Mouse (Mus musculus): ENCODE results near the gene Pid1. TPM values are rescaled to one million over a fixed set of nuclear protein-coding genes. Genes with fewer than 3 reads are reported as not detected.

Gene Pid1
- 8.9 and 9.7 TPM in 2 replicates for polyA plus RNA-seq (2015; fragmentation: Nextera tagmentation; extraction: Ambion mirVana)

- H3K4me3 ChIP-seq (ENCODE audit: low read length) = no peak within 1 kb of the TSS
- no peak within 1 kb of the TSS for H3K27ac ChIP-seq (ENCODE audit: low read length)
- no peak within 1 kb of the TSS for H3K4me2 ChIP-seq (ENCODE audit: low read depth, low read length)
- H3K9ac ChIP-seq (ENCODE audit: low read length) = no peak within 1 kb of the TSS
- no peak for ATAC-seq (replicated peaks; ENCODE audit: extremely low read depth, insufficient read depth, low FRiP score)
- H3K27me3 ChIP-seq (ENCODE audit: control insufficient read depth, insufficient read depth, low read length) = no peaks in the 10 kb centered on the region
- WGBS = 87% methylated on average over 8 of the region's 8 CpGs
- H3K36me3 ChIP-seq (ENCODE audit: control insufficient read depth, insufficient read depth) = no peaks in the 10 kb centered on the region
- no peaks in the 10 kb centered on the region for H3K4me1 ChIP-seq (ENCODE audit: control insufficient read depth, insufficient read depth, low read length)
- H3K9me3 ChIP-seq (replicated peaks; ENCODE audit: control insufficient read depth, low read length) = no peaks in the 10 kb centered on the region
These were observed at the start of gene Pid1 for GRCm38 (mm10) chr1:84363967-84364366. Pid1 (minus strand) TSS chr1:84364180.

- H3K9ac ChIP-seq (ENCODE audit: low read length) = no peak overlapping the region
- no peaks in the 10 kb centered on the region for H3K9me3 ChIP-seq (replicated peaks; ENCODE audit: control insufficient read depth, low read length)
- no peaks in the 10 kb centered on the region for H3K27me3 ChIP-seq (ENCODE audit: control insufficient read depth, insufficient read depth, low read length)
- H3K4me1 ChIP-seq (ENCODE audit: control insufficient read depth, insufficient read depth, low read length) = peaks cover 3% of the 10 kb centered on the region; the same call in 1 of the 2 replicates
- H3K36me3 ChIP-seq (ENCODE audit: control insufficient read depth, insufficient read depth) = no peaks in the 10 kb centered on the region
- H3K27ac ChIP-seq (ENCODE audit: low read length) = no peak overlapping the region
- no peak for ATAC-seq (replicated peaks; ENCODE audit: extremely low read depth, insufficient read depth, low FRiP score)
- H3K4me3 ChIP-seq (ENCODE audit: low read length) = no peak overlapping the region
- no peak overlapping the region for H3K4me2 ChIP-seq (ENCODE audit: low read depth, low read length)
- WGBS = 61% methylated on average over 2 of the region's 2 CpGs
These were observed 45.5 kb upstream of the Pid1 start for GRCm38 (mm10) chr1:84409514-84409913.

GRCm38 (mm10) chr1:84408873-84409272 lies 44.9 kb upstream of the Pid1 start:
- no peak for ATAC-seq (replicated peaks; ENCODE audit: extremely low read depth, insufficient read depth, low FRiP score)
- WGBS = 74% methylated on average over 2 of the region's 2 CpGs

GRCm38 (mm10) chr1:84406891-84407290 lies 42.9 kb upstream of the Pid1 start:
- Histone ChIP-seq H3K36me3 (ENCODE audit: control insufficient read depth, insufficient read depth) (no peaks in the 10 kb centered on the region), H3K27me3 (ENCODE audit: control insufficient read depth, insufficient read depth, low read length) (no peaks in the 10 kb centered on the region), H3K4me3 (ENCODE audit: low read length) (no peak overlapping the region), H3K27ac (ENCODE audit: low read length) (no peak overlapping the region), H3K9ac (ENCODE audit: low read length) (no peak overlapping the region), H3K9me3 (replicated peaks; ENCODE audit: control insufficient read depth, low read length) (no peaks in the 10 kb centered on the region), H3K4me1 (ENCODE audit: control insufficient read depth, insufficient read depth, low read length) (peaks cover 3% of the 10 kb centered on the region; the same call in 1 of the 2 replicates), H3K4me2 (ENCODE audit: low read depth, low read length) (no peak overlapping the region)
- WGBS = 65% methylated on average over 4 of the region's 4 CpGs
- no peak for ATAC-seq (replicated peaks; ENCODE audit: extremely low read depth, insufficient read depth, low FRiP score)

More at GRCm38 (mm10) chr1:84408873-84409272, 44.9 kb upstream of the Pid1 start:
- H3K27me3 ChIP-seq (ENCODE audit: control insufficient read depth, insufficient read depth, low read length) = no peaks in the 10 kb centered on the region
- no peaks in the 10 kb centered on the region for H3K9me3 ChIP-seq (replicated peaks; ENCODE audit: control insufficient read depth, low read length)
- H3K4me2 ChIP-seq (ENCODE audit: low read depth, low read length) = no peak overlapping the region
- H3K4me1 ChIP-seq (ENCODE audit: control insufficient read depth, insufficient read depth, low read length) = peaks cover 3% of the 10 kb centered on the region; the same call in 1 of the 2 replicates
- no peak overlapping the region for H3K27ac ChIP-seq (ENCODE audit: low read length)
- H3K9ac ChIP-seq (ENCODE audit: low read length) = no peak overlapping the region
- no peaks in the 10 kb centered on the region for H3K36me3 ChIP-seq (ENCODE audit: control insufficient read depth, insufficient read depth)
- no peak overlapping the region for H3K4me3 ChIP-seq (ENCODE audit: low read length)

GRCm38 (mm10) chr1:84405551-84406290 lies 41.7 kb upstream of the Pid1 start:
- H3K4me3 ChIP-seq (ENCODE audit: low read length) = no peak overlapping the region
- peaks cover 3% of the 10 kb centered on the region; the same call in 1 of the 2 replicates for H3K4me1 ChIP-seq (ENCODE audit: control insufficient read depth, insufficient read depth, low read length)
- no peaks in the 10 kb centered on the region for H3K27me3 ChIP-seq (ENCODE audit: control insufficient read depth, insufficient read depth, low read length)
- no peak for ATAC-seq (replicated peaks; ENCODE audit: extremely low read depth, insufficient read depth, low FRiP score)
- no peaks in the 10 kb centered on the region for H3K9me3 ChIP-seq (replicated peaks; ENCODE audit: control insufficient read depth, low read length)
- H3K27ac ChIP-seq (ENCODE audit: low read length) = no peak overlapping the region
- H3K36me3 ChIP-seq (ENCODE audit: control insufficient read depth, insufficient read depth) = no peaks in the 10 kb centered on the region
- H3K9ac ChIP-seq (ENCODE audit: low read length) = no peak overlapping the region
- 79% methylated on average over 5 of the region's 5 CpGs for WGBS
- H3K4me2 ChIP-seq (ENCODE audit: low read depth, low read length) = no peak overlapping the region

GRCm38 (mm10) chr1:84404880-84405279 lies 40.9 kb upstream of the Pid1 start:
- no peaks in the 10 kb centered on the region for H3K36me3 ChIP-seq (ENCODE audit: control insufficient read depth, insufficient read depth)
- peak; percentile 41; the same call in 1 of the 2 replicates for ATAC-seq (replicated peaks; ENCODE audit: extremely low read depth, insufficient read depth, low FRiP score)
- H3K27me3 ChIP-seq (ENCODE audit: control insufficient read depth, insufficient read depth, low read length) = no peaks in the 10 kb centered on the region

GRCm38 (mm10) chr1:84402154-84402553 lies 38.2 kb upstream of the Pid1 start:
- no peak overlapping the region for H3K4me2 ChIP-seq (ENCODE audit: low read depth, low read length)
- peaks cover 3% of the 10 kb centered on the region; the same call in 1 of the 2 replicates for H3K4me1 ChIP-seq (ENCODE audit: control insufficient read depth, insufficient read depth, low read length)
- H3K27ac ChIP-seq (ENCODE audit: low read length) = no peak overlapping the region
- no peaks in the 10 kb centered on the region for H3K9me3 ChIP-seq (replicated peaks; ENCODE audit: control insufficient read depth, low read length)
- H3K36me3 ChIP-seq (ENCODE audit: control insufficient read depth, insufficient read depth) = no peaks in the 10 kb centered on the region
- 56% methylated on average over 1 of the region's 1 CpGs for WGBS
- no peak for ATAC-seq (replicated peaks; ENCODE audit: extremely low read depth, insufficient read depth, low FRiP score)
- no peak overlapping the region for H3K9ac ChIP-seq (ENCODE audit: low read length)
- H3K27me3 ChIP-seq (ENCODE audit: control insufficient read depth, insufficient read depth, low read length) = no peaks in the 10 kb centered on the region
- no peak overlapping the region for H3K4me3 ChIP-seq (ENCODE audit: low read length)

More at GRCm38 (mm10) chr1:84404880-84405279, 40.9 kb upstream of the Pid1 start:
- 28% methylated on average over 12 of the region's 12 CpGs for WGBS
- peaks cover 3% of the 10 kb centered on the region; the same call in 1 of the 2 replicates for H3K4me1 ChIP-seq (ENCODE audit: control insufficient read depth, insufficient read depth, low read length)
- H3K27ac ChIP-seq (ENCODE audit: low read length) = no peak overlapping the region
- H3K4me2 ChIP-seq (ENCODE audit: low read depth, low read length) = no peak overlapping the region
- H3K9ac ChIP-seq (ENCODE audit: low read length) = no peak overlapping the region
- no peaks in the 10 kb centered on the region for H3K9me3 ChIP-seq (replicated peaks; ENCODE audit: control insufficient read depth, low read length)
- H3K4me3 ChIP-seq (ENCODE audit: low read length) = no peak overlapping the region

- Histone ChIP-seq H3K4me2 (ENCODE audit: low read depth, low read length) (no peak overlapping the region), H3K36me3 (ENCODE audit: control insufficient read depth, insufficient read depth) (no peaks in the 10 kb centered on the region), H3K4me3 (ENCODE audit: low read length) (no peak overlapping the region), H3K27ac (ENCODE audit: low read length) (no peak overlapping the region), H3K9ac (ENCODE audit: low read length) (no peak overlapping the region), H3K4me1 (ENCODE audit: control insufficient read depth, insufficient read depth, low read length) (no peaks in the 10 kb centered on the region), H3K9me3 (replicated peaks; ENCODE audit: control insufficient read depth, low read length) (no peaks in the 10 kb centered on the region), H3K27me3 (ENCODE audit: control insufficient read depth, insufficient read depth, low read length) (no peaks in the 10 kb centered on the region; the same call in 1 of the 2 replicates)
- WGBS = 71% methylated on average over 3 of the region's 3 CpGs
- ATAC-seq (replicated peaks; ENCODE audit: extremely low read depth, insufficient read depth, low FRiP score) = no peak
These were observed 35.7 kb upstream of the Pid1 start for GRCm38 (mm10) chr1:84399671-84400070.

- ATAC-seq (replicated peaks; ENCODE audit: extremely low read depth, insufficient read depth, low FRiP score) = no peak
These were observed 35.1 kb upstream of the Pid1 start for GRCm38 (mm10) chr1:84399118-84399517.

More at GRCm38 (mm10) chr1:84399118-84399517, 35.1 kb upstream of the Pid1 start:
- Histone ChIP-seq H3K4me3 (ENCODE audit: low read length) (no peak overlapping the region), H3K27me3 (ENCODE audit: control insufficient read depth, insufficient read depth, low read length) (no peaks in the 10 kb centered on the region; the same call in 1 of the 2 replicates), H3K4me2 (ENCODE audit: low read depth, low read length) (no peak overlapping the region), H3K4me1 (ENCODE audit: control insufficient read depth, insufficient read depth, low read length) (no peaks in the 10 kb centered on the region), H3K27ac (ENCODE audit: low read length) (no peak overlapping the region), H3K9me3 (replicated peaks; ENCODE audit: control insufficient read depth, low read length) (no peaks in the 10 kb centered on the region), H3K36me3 (ENCODE audit: control insufficient read depth, insufficient read depth) (no peaks in the 10 kb centered on the region), H3K9ac (ENCODE audit: low read length) (no peak overlapping the region)
- 83% methylated on average over 4 of the region's 4 CpGs for WGBS
